Mouse (Mus musculus) forebrain, embryonic 11.5 days (tissue): ENCODE results near the gene Lgr4. TPM values are rescaled to one million over a fixed set of nuclear protein-coding genes. Genes with fewer than 3 reads are reported as not detected.

Experiments
- ATAC-seq: fragments of 200-750 bp; cut with Nextera tagmentation; replicated peaks from 2 replicates; pipeline ENCODE4 v1.8.0; 2017; ENCODE audit warnings: moderate TSS enrichment; ENCODE audit not compliant: low FRiP score
- DNase-seq: peaks from one replicate; pipeline ENCODE4 v3.0.0-alpha.2; 2017; ENCODE audit warnings: low spot score
- H3K27ac ChIP-seq: fragments of 300-500 bp; sonication (generic); 2 replicates; pipeline ENCODE4 v1.5.1; 2014; ENCODE audit warnings: low read depth, low read length
- H3K27me3 ChIP-seq: fragments of 300-500 bp; sonication (generic); 2 replicates; pipeline ENCODE4 v1.6.1; 2014; ENCODE audit warnings: mild to moderate bottlenecking, low read length, mixed read lengths; ENCODE audit not compliant: control insufficient read depth, insufficient read depth
- H3K36me3 ChIP-seq: fragments of 300-500 bp; sonication (generic); 2 replicates; pipeline ENCODE4 v1.6.1; 2014; ENCODE audit warnings: mild to moderate bottlenecking, low read length, moderate library complexity, mixed read lengths; ENCODE audit not compliant: control insufficient read depth, insufficient read depth
- H3K4me1 ChIP-seq: fragments of 300-500 bp; sonication (generic); replicated peaks from 2 replicates; pipeline ENCODE4 v1.6.1; 2014; ENCODE audit warnings: low read length, mixed read lengths; ENCODE audit not compliant: control insufficient read depth, insufficient read depth
- H3K4me2 ChIP-seq: fragments of 300-500 bp; sonication (generic); 2 replicates; pipeline ENCODE4 v1.6.1; 2014; ENCODE audit warnings: low read depth, mild to moderate bottlenecking, low read length, moderate library complexity, mixed read lengths; ENCODE audit not compliant: severe bottlenecking
- H3K4me3 ChIP-seq: fragments of 300-500 bp; sonication (generic); 2 replicates; pipeline ENCODE4 v1.5.1; 2014; ENCODE audit warnings: low read depth, low read length
- H3K9ac ChIP-seq: fragments of 300-500 bp; sonication (generic); 2 replicates; pipeline ENCODE4 v1.6.1; 2014; ENCODE audit warnings: low read length
- H3K9me3 ChIP-seq: fragments of 300-500 bp; sonication (generic); 2 replicates; pipeline ENCODE4 v1.6.1; 2016; ENCODE audit warnings: low read length, mixed read lengths; ENCODE audit not compliant: control insufficient read depth
- WGBS: fragments of 180-500 bp; shearing (Covaris S2); extraction: QIAGEN DNeasy Blood & Tissue Kit; methylation state at CpG from one replicate; pipeline ENCODE4 v1.1.7; 2014; 5-methylcytosine and 5-hydroxymethylcytosine counted together
- polyA plus RNA-seq: library from polyadenylated mRNA; unstranded; fragments of >200 nt; fragmentation: Nextera tagmentation; extraction: Ambion mirVana; gene quantifications from 2 replicates; pipeline ENCODE4 v1.2.1, GENCODE M21; 2014

Gene Lgr4
- polyA plus RNA-seq, 1 experiment from 2014 or later: 8.6 TPM

GRCm38 (mm10) chr2:109984930-109985329 lies 67.5 kb downstream of the Lgr4 start:
- no peak overlapping the region for H3K9ac ChIP-seq
- no peaks in the 10 kb centered on the region for H3K36me3 ChIP-seq
- H3K4me2 ChIP-seq: no peak overlapping the region
- no peak for DNase-seq
- peaks cover 2% of the 10 kb centered on the region; the same call in 1 of the 2 replicates for H3K4me1 ChIP-seq
- peaks cover 36% of the 10 kb centered on the region for H3K27me3 ChIP-seq
- ATAC-seq: no peak
- 60% methylated on average over 1 of the region's 1 CpGs for WGBS
- H3K27ac ChIP-seq: no peak overlapping the region
- no peak overlapping the region for H3K4me3 ChIP-seq
- H3K9me3 ChIP-seq: no peaks in the 10 kb centered on the region

- H3K27ac ChIP-seq: no peak overlapping the region
- peaks cover 4% of the 10 kb centered on the region; the same call in 1 of the 2 replicates for H3K4me1 ChIP-seq
These were observed 68.1 kb downstream of the Lgr4 start for GRCm38 (mm10) chr2:109985560-109985959.

GRCm38 (mm10) chr2:109986036-109986785 lies 68.8 kb downstream of the Lgr4 start:
- no peaks in the 10 kb centered on the region for H3K9me3 ChIP-seq
- DNase-seq: no peak
- H3K36me3 ChIP-seq: no peaks in the 10 kb centered on the region
- no peak overlapping the region for H3K27ac ChIP-seq
- H3K4me3 ChIP-seq: no peak overlapping the region
- H3K9ac ChIP-seq: no peak overlapping the region
- H3K27me3 ChIP-seq: peaks cover 35% of the 10 kb centered on the region
- WGBS: 68% methylated on average over 11 of the region's 11 CpGs
- peaks cover 4% of the 10 kb centered on the region; the same call in 1 of the 2 replicates for H3K4me1 ChIP-seq
- ATAC-seq: no peak
- no peak overlapping the region for H3K4me2 ChIP-seq

More at GRCm38 (mm10) chr2:109985560-109985959, 68.1 kb downstream of the Lgr4 start:
- no peak overlapping the region for H3K9ac ChIP-seq
- peaks cover 33% of the 10 kb centered on the region for H3K27me3 ChIP-seq
- DNase-seq (no peak), ATAC-seq (no peak)
- H3K4me2 ChIP-seq: no peak overlapping the region
- no peaks in the 10 kb centered on the region for H3K9me3 ChIP-seq
- H3K36me3 ChIP-seq: no peaks in the 10 kb centered on the region
- H3K4me3 ChIP-seq: no peak overlapping the region
- 36% methylated on average over 9 of the region's 9 CpGs for WGBS

- DNase-seq (no peak), ATAC-seq (no peak)
- Histone ChIP-seq H3K36me3 (no peaks in the 10 kb centered on the region), H3K4me3 (no peak overlapping the region), H3K4me1 (peaks cover 4% of the 10 kb centered on the region; the same call in 1 of the 2 replicates), H3K27ac (no peak overlapping the region), H3K4me2 (no peak overlapping the region), H3K27me3 (peaks cover 35% of the 10 kb centered on the region), H3K9ac (no peak overlapping the region), H3K9me3 (no peaks in the 10 kb centered on the region)
- WGBS: 86% methylated on average over 5 of the region's 5 CpGs
These were observed 70.5 kb downstream of the Lgr4 start for GRCm38 (mm10) chr2:109987946-109988345.

GRCm38 (mm10) chr2:109989196-109989595 lies 71.7 kb downstream of the Lgr4 start:
- no peaks in the 10 kb centered on the region for H3K9me3 ChIP-seq
- DNase-seq: no peak
- peak overlapping the region; percentile 8; the same call in 1 of the 2 replicates for H3K4me2 ChIP-seq
- H3K27ac ChIP-seq: 0 out of 2 replicates have a peak overlapping the region, but pooled peaks have one; percentile 7
- H3K9ac ChIP-seq: no peak overlapping the region
- WGBS: 2% methylated on average over 3 of the region's 3 CpGs
- peaks cover 4% of the 10 kb centered on the region; the same call in 1 of the 2 replicates for H3K4me1 ChIP-seq
- no peak overlapping the region for H3K4me3 ChIP-seq
- H3K27me3 ChIP-seq: peaks cover 29% of the 10 kb centered on the region
- no peaks in the 10 kb centered on the region for H3K36me3 ChIP-seq
- ATAC-seq: peak; percentile 62; the same call in 1 of the 2 replicates

- no peak overlapping the region for H3K9ac ChIP-seq
- H3K4me1 ChIP-seq: peaks cover 4% of the 10 kb centered on the region; the same call in 1 of the 2 replicates
- no peak overlapping the region for H3K4me2 ChIP-seq
- H3K27ac ChIP-seq: no peak overlapping the region
- H3K4me3 ChIP-seq: no peak overlapping the region
- WGBS: 30% methylated on average over 8 of the region's 8 CpGs
- H3K27me3 ChIP-seq: peaks cover 25% of the 10 kb centered on the region
- ATAC-seq (peak; percentile 71; the same call in 1 of the 2 replicates), DNase-seq (no peak)
- no peaks in the 10 kb centered on the region for H3K36me3 ChIP-seq
- H3K9me3 ChIP-seq: no peaks in the 10 kb centered on the region
These were observed 72.4 kb downstream of the Lgr4 start for GRCm38 (mm10) chr2:109989679-109990473.

- 71% methylated on average over 1 of the region's 1 CpGs for WGBS
- 0 out of 2 replicates have a peak, but pooled peaks cover 4% of the 10 kb centered on the region for H3K4me1 ChIP-seq
- no peaks in the 10 kb centered on the region for H3K9me3 ChIP-seq
These were observed 74.3 kb downstream of the Lgr4 start for GRCm38 (mm10) chr2:109991754-109992153.

GRCm38 (mm10) chr2:109992448-109993073 lies 75.1 kb downstream of the Lgr4 start:
- Histone ChIP-seq H3K9me3 (no peaks in the 10 kb centered on the region), H3K27ac (no peak overlapping the region), H3K4me3 (no peak overlapping the region), H3K36me3 (no peaks in the 10 kb centered on the region), H3K9ac (no peak overlapping the region), H3K4me2 (no peak overlapping the region), H3K4me1 (0 out of 2 replicates have a peak, but pooled peaks cover 4% of the 10 kb centered on the region), H3K27me3 (peaks cover 8% of the 10 kb centered on the region)
- 29% methylated on average over 11 of the region's 11 CpGs for WGBS
- DNase-seq: no peak
- no peak for ATAC-seq

More at GRCm38 (mm10) chr2:109991754-109992153, 74.3 kb downstream of the Lgr4 start:
- no peak overlapping the region for H3K9ac ChIP-seq
- ATAC-seq: no peak
- H3K36me3 ChIP-seq: no peaks in the 10 kb centered on the region
- H3K4me3 ChIP-seq: no peak overlapping the region
- peaks cover 11% of the 10 kb centered on the region for H3K27me3 ChIP-seq
- no peak overlapping the region for H3K4me2 ChIP-seq
- DNase-seq: no peak
- H3K27ac ChIP-seq: no peak overlapping the region
